Mouse (Mus musculus) bone marrow macrophage, adult 2 months (primary cell): ENCODE measurements around the gene Trim30c.

Experiments
- CTCF ChIP-seq: IDR thresholded peaks from 2 replicates; pipeline ENCODE4 v1.5.1; 2012; ENCODE audit warnings: low read depth, mild to moderate bottlenecking, low read length, moderate library complexity
- POLR2A ChIP-seq: IDR thresholded peaks from 2 replicates; pipeline ENCODE4 v1.6.1; 2012; ENCODE audit warnings: mild to moderate bottlenecking, low read depth, low read length, borderline replicate concordance

GRCm38 (mm10) chr7:104400698-104401097 is at the start of gene Trim30c:
- TF ChIP-seq POLR2A (no peak), CTCF (no peak)
